Mouse (Mus musculus) heart, embryonic 14.5 days (tissue): Measurements from ENCODE around the gene Rad51b. TPM values are rescaled to one million over a fixed set of nuclear protein-coding genes. Genes with fewer than 3 reads are reported as not detected.

Experiments used
- ATAC-seq: fragments of 200-750 bp; cut with Nextera tagmentation; 2 replicates; pipeline ENCODE4 v1.8.0; 2017; ENCODE audit warnings: low read depth, moderate TSS enrichment; ENCODE audit not compliant: insufficient number of reproducible peaks, insufficient read depth, low FRiP score
- H3K27ac ChIP-seq, 2 experiments: fragments of 200-500 bp in 1 of 2; fragments of 300-500 bp in 1 of 2; sonication (generic) in 1 of 2; replicated peaks in 1 of 2; 2 replicates each; pipeline ENCODE4 v1.5.1; 2012 to 2014; ENCODE audit warnings: low read depth in 2 of 2, low read length in 2 of 2, control low read depth in 1 of 2, mild to moderate bottlenecking in 1 of 2, mixed read lengths in 1 of 2; ENCODE audit not compliant: control insufficient read depth in 1 of 2, insufficient read depth in 1 of 2
- H3K27me3 ChIP-seq: fragments of 300-500 bp; sonication (generic); 2 replicates; pipeline ENCODE4 v1.6.1; 2014; ENCODE audit warnings: mild to moderate bottlenecking, low read length, control low read depth; ENCODE audit not compliant: control insufficient read depth, insufficient read depth
- H3K36me3 ChIP-seq: fragments of 300-500 bp; sonication (generic); 2 replicates; pipeline ENCODE4 v1.6.1; 2014; ENCODE audit warnings: mild to moderate bottlenecking, control low read depth, low read length, mixed read lengths; ENCODE audit not compliant: control insufficient read depth, insufficient read depth
- H3K4me1 ChIP-seq, 2 experiments: fragments of 200-500 bp in 1 of 2; fragments of 300-500 bp in 1 of 2; sonication (generic) in 1 of 2; 2 replicates each; pipeline ENCODE4 v1.6.1; 2012 to 2014; ENCODE audit warnings: low read length in 2 of 2, control low read depth in 1 of 2, mixed read lengths in 1 of 2; ENCODE audit not compliant: control insufficient read depth in 2 of 2, insufficient read depth in 2 of 2
- H3K4me2 ChIP-seq: fragments of 300-500 bp; sonication (generic); 2 replicates; pipeline ENCODE4 v1.6.1; 2014; ENCODE audit warnings: mild to moderate bottlenecking, low read length
- H3K4me3 ChIP-seq, 2 experiments: fragments of 200-500 bp in 1 of 2; fragments of 300-500 bp in 1 of 2; sonication (generic) in 1 of 2; 2 replicates each; pipeline ENCODE4 v1.5.1; 2012 to 2014; ENCODE audit warnings: low read length in 2 of 2, mild to moderate bottlenecking in 2 of 2, control low read depth in 1 of 2, low read depth in 1 of 2, moderate library complexity in 1 of 2; ENCODE audit not compliant: control insufficient read depth in 1 of 2, insufficient read depth in 1 of 2
- H3K9ac ChIP-seq: fragments of 300-500 bp; sonication (generic); 2 replicates; pipeline ENCODE4 v1.6.1; 2014; ENCODE audit warnings: mild to moderate bottlenecking, low read length
- H3K9me3 ChIP-seq: fragments of 300-500 bp; sonication (generic); 2 replicates; pipeline ENCODE4 v1.6.1; 2016; ENCODE audit warnings: low read length, control low read depth; ENCODE audit not compliant: control insufficient read depth
- WGBS: fragments of 180-500 bp; shearing (Covaris S2); extraction: QIAGEN DNeasy Blood & Tissue Kit; methylation state at CpG from one replicate; pipeline ENCODE4 v1.1.7; 2014; 5-methylcytosine and 5-hydroxymethylcytosine counted together
- polyA plus RNA-seq: library from polyadenylated mRNA; unstranded; fragments of >200 nt; fragmentation: Nextera tagmentation; extraction: Ambion mirVana; gene quantifications from 2 replicates; pipeline ENCODE4 v1.2.1, GENCODE M21; 2014

The Rad51b gene
- polyA plus RNA-seq, 1 experiment from 2014 or later: 4.2 TPM

- H3K36me3 ChIP-seq: no peaks in the 10 kb centered on the region
- WGBS: 66% methylated on average over 6 of the region's 6 CpGs
- no peak overlapping the region for H3K9ac ChIP-seq
- H3K27me3 ChIP-seq: no peaks in the 10 kb centered on the region
- H3K4me2 ChIP-seq: no peak overlapping the region
- peaks cover 6% of the 10 kb centered on the region; the same call in 1 of the 2 replicates for H3K9me3 ChIP-seq
- peaks cover 45 to 64% of the 10 kb centered on the region in 2 experiments for H3K4me1 ChIP-seq
- peak overlapping the region in 1 of 2 experiments; percentile 92; a peak in 1 of 4 replicates for H3K27ac ChIP-seq
- no peak for ATAC-seq
- no peak overlapping the region for H3K4me3 ChIP-seq
Measured at GRCm38 (mm10) chr12:79857704-79858103, 560.6 kb downstream of the Rad51b start.

GRCm38 (mm10) chr12:79858336-79858735, 561.3 kb downstream of the Rad51b start:
- no peak for ATAC-seq
- H3K4me2 ChIP-seq: no peak overlapping the region
- 65% methylated on average over 11 of the region's 11 CpGs for WGBS

GRCm38 (mm10) chr12:79859354-79860247, 562.5 kb downstream of the Rad51b start:
- H3K27me3 ChIP-seq: no peaks in the 10 kb centered on the region
- WGBS: 15% methylated on average over 14 of the region's 14 CpGs
- ATAC-seq: peak; percentile 77
- peaks cover 47 to 62% of the 10 kb centered on the region in 2 experiments for H3K4me1 ChIP-seq
- H3K4me3 ChIP-seq: no peak overlapping the region
- peak overlapping the region; percentile 81 to 92 for H3K27ac ChIP-seq
- H3K36me3 ChIP-seq: no peaks in the 10 kb centered on the region
- H3K4me2 ChIP-seq: peak overlapping the region; percentile 19; the same call in 1 of the 2 replicates
- peak overlapping the region; percentile 51; the same call in 1 of the 2 replicates for H3K9ac ChIP-seq
- H3K9me3 ChIP-seq: peaks cover 6% of the 10 kb centered on the region; the same call in 1 of the 2 replicates

More at GRCm38 (mm10) chr12:79858336-79858735, 561.3 kb downstream of the Rad51b start:
- Histone ChIP-seq H3K4me1 (peaks cover 45 to 64% of the 10 kb centered on the region in 2 experiments), H3K27ac (peak overlapping the region in 1 of 2 experiments; percentile 92; a peak in 1 of 4 replicates), H3K36me3 (no peaks in the 10 kb centered on the region), H3K9ac (no peak overlapping the region), H3K4me3 (no peak overlapping the region), H3K9me3 (peaks cover 6% of the 10 kb centered on the region; the same call in 1 of the 2 replicates), H3K27me3 (no peaks in the 10 kb centered on the region)

- H3K9ac ChIP-seq: no peak overlapping the region
- WGBS: 42% methylated on average over 2 of the region's 2 CpGs
- H3K9me3 ChIP-seq: peaks cover 6% of the 10 kb centered on the region; the same call in 1 of the 2 replicates
- no peak overlapping the region for H3K4me3 ChIP-seq
- ATAC-seq: no peak
- H3K27ac ChIP-seq: peak overlapping the region; percentile 81 to 92
- H3K4me2 ChIP-seq: 0 out of 2 replicates have a peak overlapping the region, but pooled peaks have one; percentile 19
- H3K4me1 ChIP-seq: peaks cover 52 to 60% of the 10 kb centered on the region in 2 experiments
- no peaks in the 10 kb centered on the region for H3K36me3 ChIP-seq
- no peaks in the 10 kb centered on the region for H3K27me3 ChIP-seq
Measured at GRCm38 (mm10) chr12:79860248-79860555, 563.1 kb downstream of the Rad51b start.

Other genes with a start within 250 kb of the Rad51b start
- gene Pigh, start 207.6 kb upstream of the Rad51b start, polyA plus RNA-seq: 14.3 and 14.8 TPM in 2 replicates
- 0.14 and 0.28 TPM in 2 replicates for gene Arg2, start 166.5 kb upstream of the Rad51b start, polyA plus RNA-seq
- 88.9 and 89.1 TPM in 2 replicates for gene Vti1b, start 124.6 kb upstream of the Rad51b start, polyA plus RNA-seq
- gene Rdh11, start 105.0 kb upstream of the Rad51b start, polyA plus RNA-seq: 14.8 and 16.7 TPM in 2 replicates
- gene Rdh12, start 88.4 kb upstream of the Rad51b start, polyA plus RNA-seq: 0.32 and 0.77 TPM in 2 replicates
- gene Zfyve26, start 978 bp upstream of the Rad51b start, polyA plus RNA-seq: 11.1 and 11.2 TPM in 2 replicates